Mouse (Mus musculus) testis, adult 2 months (tissue): Measurements from ENCODE around the gene Pde4dip. TPM values are rescaled to one million over a fixed set of nuclear protein-coding genes. Genes with fewer than 3 reads are reported as not detected.

Experiments
- H3K27ac ChIP-seq: fragments of 200-500 bp; 2 replicates; pipeline ENCODE4 v1.5.1; 2012; ENCODE audit warnings: low read depth, low read length; ENCODE audit not compliant: control insufficient read depth, insufficient read depth
- H3K27me3 ChIP-seq: fragments of 200-500 bp; 2 replicates; pipeline ENCODE4 v1.6.1; 2012; ENCODE audit warnings: mild to moderate bottlenecking, low read length, moderate library complexity; ENCODE audit not compliant: control insufficient read depth, insufficient read depth
- H3K36me3 ChIP-seq: fragments of 200-500 bp; 2 replicates; pipeline ENCODE4 v1.6.1; 2012; ENCODE audit warnings: mild to moderate bottlenecking, low read length; ENCODE audit not compliant: control insufficient read depth, insufficient read depth
- H3K4me1 ChIP-seq: fragments of 200-500 bp; 2 replicates; pipeline ENCODE4 v1.6.1; 2012; ENCODE audit warnings: low read length; ENCODE audit not compliant: control insufficient read depth, insufficient read depth
- H3K4me3 ChIP-seq: fragments of 200-500 bp; 2 replicates; pipeline ENCODE4 v1.5.1; 2012; ENCODE audit warnings: low read depth, mild to moderate bottlenecking, low read length, moderate library complexity, mixed read lengths; ENCODE audit not compliant: control insufficient read depth
- CTCF ChIP-seq: fragments of 200-500 bp; IDR thresholded peaks from 2 replicates; pipeline ENCODE4 v1.5.1; 2012; ENCODE audit warnings: low read depth, mild to moderate bottlenecking, inconsistent platforms, low read length, moderate library complexity; ENCODE audit not compliant: control insufficient read depth, insufficient read depth, insufficient replicate concordance
- POLR2A ChIP-seq: fragments of 200-500 bp; IDR thresholded peaks from 2 replicates; pipeline ENCODE4 v1.6.1; 2012; ENCODE audit warnings: low read depth, mild to moderate bottlenecking, inconsistent platforms, low read length, moderate library complexity; ENCODE audit not compliant: control insufficient read depth
- polyA plus RNA-seq: library from polyadenylated mRNA; depleted of rRNA; stranded (reverse); fragments of >200 nt; gene quantifications from 2 replicates; pipeline ENCODE4 v1.2.3, GENCODE M21; 2012

Pde4dip gene
- polyA plus RNA-seq, 1 experiment = 142 TPM

DNA sequence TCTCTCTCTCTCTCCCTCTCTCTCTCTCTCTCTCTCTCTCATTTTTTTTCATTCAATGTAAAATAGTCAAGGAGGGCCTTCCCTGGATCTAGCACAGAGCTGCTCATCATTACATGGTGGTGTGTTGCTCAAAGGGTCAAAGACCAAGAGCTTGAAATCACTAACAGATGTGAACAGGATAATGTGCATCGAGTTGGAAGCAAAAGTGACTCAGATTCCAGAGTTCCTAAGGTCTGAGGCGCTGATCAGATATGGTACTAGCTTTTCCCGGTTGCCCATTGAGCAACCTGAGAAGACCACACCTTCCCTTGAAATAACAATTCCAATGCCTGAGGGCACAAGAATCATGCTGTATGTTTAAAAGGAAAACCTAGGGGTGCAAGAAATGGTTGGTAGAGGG, 9.9 kb upstream of the Pde4dip start:
- H3K36me3 ChIP-seq = no peaks in the 10 kb centered on the region
- H3K4me1 ChIP-seq = peaks cover 6% of the 10 kb centered on the region
- H3K27ac ChIP-seq = no peak overlapping the region
- H3K27me3 ChIP-seq = no peaks in the 10 kb centered on the region
- no peak for TF ChIP-seq POLR2A
- TF ChIP-seq CTCF = no peak
- H3K4me3 ChIP-seq = no peak overlapping the region

DNA sequence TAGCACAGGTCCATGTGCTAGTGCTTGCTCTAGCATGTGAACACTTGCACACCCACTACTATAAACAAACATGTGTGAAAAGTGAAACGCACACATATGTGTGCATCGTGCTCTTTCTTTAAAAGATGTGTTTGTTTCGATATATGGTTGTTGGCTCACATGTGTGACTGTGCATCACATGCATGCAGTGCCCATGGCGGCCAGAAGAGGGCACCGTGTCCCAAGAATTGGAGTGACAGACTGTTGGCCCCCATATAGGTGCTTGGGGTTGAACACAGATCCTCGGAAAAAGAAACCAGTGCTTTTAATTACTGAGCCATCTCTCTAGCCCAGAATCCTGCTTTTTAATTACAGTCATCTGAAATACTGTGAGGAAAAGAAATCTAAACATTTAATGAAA, 6.2 kb upstream of the Pde4dip start:
- Histone ChIP-seq H3K4me3 (no peak overlapping the region), H3K36me3 (no peaks in the 10 kb centered on the region)

DNA sequence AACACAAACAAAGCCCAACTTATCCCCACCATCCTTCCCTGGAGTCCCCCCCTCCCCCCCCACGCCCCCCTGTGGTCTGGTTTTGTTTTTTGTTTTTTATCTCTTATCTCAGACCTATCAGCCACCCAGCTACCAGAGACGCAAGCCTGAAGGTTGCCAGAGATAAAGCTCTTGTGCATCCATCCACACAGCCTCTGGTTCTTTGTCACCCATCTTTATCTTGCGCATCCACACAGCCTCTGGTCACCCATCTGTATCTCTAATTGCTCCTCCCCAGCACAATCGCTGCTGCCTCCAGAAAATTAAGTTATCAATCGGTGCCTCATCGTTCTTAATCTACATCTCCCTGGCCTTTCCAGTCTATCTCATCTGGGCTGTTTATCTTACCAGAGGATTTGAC, 1.7 kb upstream of the Pde4dip start:
- no peaks in the 10 kb centered on the region for H3K27me3 ChIP-seq
- TF ChIP-seq CTCF (no peak), POLR2A (no peak)

More for the DNA sequence above, 6.2 kb upstream of the Pde4dip start:
- no peaks in the 10 kb centered on the region for H3K4me1 ChIP-seq
- H3K27me3 ChIP-seq = no peaks in the 10 kb centered on the region
- no peak overlapping the region for H3K27ac ChIP-seq
- TF ChIP-seq POLR2A = no peak
- peak; percentile 91 for TF ChIP-seq CTCF

DNA sequence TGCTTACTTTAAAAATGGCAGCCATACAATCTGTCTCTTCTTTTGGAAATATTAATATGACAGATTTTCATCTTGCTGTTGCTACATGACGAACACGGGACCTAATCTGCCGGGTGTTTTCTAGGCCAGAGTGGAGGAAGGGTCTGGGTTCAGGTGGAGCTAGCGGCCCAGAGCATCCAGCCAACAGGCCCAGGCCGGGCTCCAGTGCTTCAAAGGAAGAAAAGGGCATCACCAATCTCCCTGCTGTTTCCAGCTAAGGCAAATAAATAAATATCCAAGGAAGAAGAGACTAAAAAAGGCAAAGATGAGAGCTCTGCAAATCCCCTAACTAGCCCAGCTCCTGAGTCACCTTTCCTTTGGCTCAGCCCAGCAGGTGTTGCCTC, 731 bp downstream of the Pde4dip start:
- no peaks in the 10 kb centered on the region for H3K36me3 ChIP-seq
- H3K27me3 ChIP-seq = no peaks in the 10 kb centered on the region
- TF ChIP-seq POLR2A = no peak
- no peak for TF ChIP-seq CTCF
- peaks cover 6% of the 10 kb centered on the region; the same call in 1 of the 2 replicates for H3K4me1 ChIP-seq
- no peak overlapping the region; the same call in 1 of the 2 replicates for H3K4me3 ChIP-seq
- H3K27ac ChIP-seq = no peak overlapping the region

More for the DNA sequence above, 1.7 kb upstream of the Pde4dip start:
- Histone ChIP-seq H3K4me1 (peaks cover 6% of the 10 kb centered on the region; the same call in 1 of the 2 replicates), H3K36me3 (no peaks in the 10 kb centered on the region), H3K4me3 (no peak overlapping the region), H3K27ac (no peak overlapping the region)

DNA sequence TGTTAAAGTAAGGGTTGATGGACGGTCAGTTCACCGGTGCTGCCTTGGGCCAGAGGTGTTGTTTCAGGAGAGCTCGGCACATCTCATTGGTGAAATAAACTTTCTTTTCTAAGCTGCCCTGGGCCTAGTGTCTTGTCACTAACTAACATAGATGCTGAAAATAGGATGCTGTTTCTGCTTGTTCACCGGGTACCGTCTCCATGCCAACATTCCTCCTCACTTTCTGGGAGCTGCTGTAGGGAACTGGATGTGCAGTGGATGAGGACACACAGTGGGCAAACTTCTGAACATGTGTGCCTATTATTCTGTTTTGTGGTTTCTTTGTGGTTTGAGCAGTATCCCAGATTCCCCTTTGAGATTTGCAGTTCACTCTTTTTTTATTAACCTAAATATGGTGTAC, 6.9 kb downstream of the Pde4dip start:
- no peak overlapping the region for H3K4me3 ChIP-seq
- H3K27me3 ChIP-seq = no peaks in the 10 kb centered on the region
- H3K27ac ChIP-seq = no peak overlapping the region
- H3K4me1 ChIP-seq = peaks cover 3% of the 10 kb centered on the region; the same call in 1 of the 2 replicates
- H3K36me3 ChIP-seq = no peaks in the 10 kb centered on the region
- TF ChIP-seq POLR2A = no peak
- no peak for TF ChIP-seq CTCF

DNA sequence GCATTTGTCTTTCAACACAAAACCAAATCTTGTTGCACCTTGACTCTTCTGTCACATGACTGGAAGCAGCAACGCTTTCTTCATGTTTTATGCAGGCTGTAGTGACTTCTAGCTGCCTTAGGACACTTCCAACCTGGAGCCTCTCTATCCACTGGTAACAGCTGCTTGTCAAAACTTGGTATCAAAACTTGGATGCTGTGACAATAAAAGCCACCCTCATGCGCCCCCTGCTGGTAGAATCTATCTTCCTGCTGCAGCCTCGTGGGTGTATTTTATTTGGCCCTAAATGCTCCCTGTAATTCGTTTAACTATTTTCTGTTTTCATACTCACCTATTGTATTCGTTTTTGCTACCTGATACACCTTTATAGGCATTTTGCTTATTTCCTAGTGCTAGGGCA, 9.3 kb downstream of the Pde4dip start:
- H3K4me1 ChIP-seq = peaks cover 3% of the 10 kb centered on the region; the same call in 1 of the 2 replicates
- H3K27me3 ChIP-seq = no peaks in the 10 kb centered on the region
- no peak overlapping the region for H3K27ac ChIP-seq
- TF ChIP-seq CTCF (peak; percentile 8; the same call in 1 of the 2 replicates), POLR2A (no peak)
- no peak overlapping the region for H3K4me3 ChIP-seq
- no peaks in the 10 kb centered on the region for H3K36me3 ChIP-seq

DNA sequence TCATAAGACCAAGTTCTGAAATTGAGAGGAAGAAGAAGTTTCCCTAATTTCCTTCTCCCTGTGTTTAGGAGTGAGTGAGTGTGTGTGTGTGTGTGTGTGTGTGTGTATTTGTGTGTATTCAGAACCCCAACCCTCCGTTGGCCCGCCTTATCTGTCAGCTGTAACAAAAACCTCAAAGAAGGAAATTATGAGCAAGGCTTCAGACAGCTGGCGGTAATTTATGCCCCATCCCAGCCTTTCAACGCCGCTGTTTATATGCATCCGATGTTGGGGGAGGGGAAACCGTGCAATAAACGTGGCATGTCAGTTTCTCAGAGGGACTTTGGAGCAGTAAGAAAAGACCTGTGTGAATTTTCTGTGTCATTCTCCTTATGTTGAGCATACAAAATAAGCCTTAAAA, 12.2 kb downstream of the Pde4dip start:
- TF ChIP-seq POLR2A (no peak), CTCF (no peak)
- Histone ChIP-seq H3K27me3 (no peaks in the 10 kb centered on the region), H3K27ac (no peak overlapping the region), H3K4me3 (no peak overlapping the region), H3K36me3 (no peaks in the 10 kb centered on the region), H3K4me1 (peaks cover 3% of the 10 kb centered on the region; the same call in 1 of the 2 replicates)

DNA sequence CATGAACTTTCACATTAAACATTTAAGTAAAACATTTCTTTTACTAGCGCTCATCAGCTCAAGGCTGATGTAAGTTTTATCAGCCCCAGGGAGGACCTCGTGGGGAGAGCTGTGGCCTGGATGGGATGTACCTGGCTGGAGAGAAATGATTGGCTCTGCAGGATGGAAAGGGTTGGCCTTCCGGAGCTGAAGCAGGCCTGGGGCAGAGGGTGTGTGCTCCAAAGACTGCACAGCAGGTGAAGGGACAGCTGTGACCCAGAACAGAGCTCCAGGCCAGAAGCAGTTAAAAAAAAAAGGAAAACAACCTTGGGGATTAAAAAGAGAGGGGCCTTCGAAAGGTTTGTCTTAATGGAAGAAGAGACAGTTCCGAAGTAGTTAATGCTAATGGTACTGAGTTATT, 13.7 kb downstream of the Pde4dip start:
- Histone ChIP-seq H3K4me3 (no peak overlapping the region), H3K36me3 (no peaks in the 10 kb centered on the region), H3K27ac (no peak overlapping the region), H3K4me1 (peaks cover 3% of the 10 kb centered on the region; the same call in 1 of the 2 replicates), H3K27me3 (no peaks in the 10 kb centered on the region)
- TF ChIP-seq CTCF (no peak), POLR2A (no peak)
